Mouse (Mus musculus): Measurements from ENCODE around the gene Spryd7.
"Not testable (repeated sequence)": the region's sequence is repeated elsewhere in the genome, so short reads cannot be mapped to it uniquely, and the experiment has no call there.

Gene Spryd7

GRCm38 (mm10) chr14:61555931-61556288 is 776 bp downstream of the Spryd7 start:
- in situ Hi-C loops (cut with MboI; ENCODE audit: low pct_unique_long_range_greater_than_20kb in 1 of 2, low sequenced_read_pairs in 2 of 2, unreplicated experiment in 1 of 2), result loop anchor here in 1 of 2 experiments (25.0 kb wide), 1 partner anchor 906 kb away; the partner anchor contains the start of gene Gucy1b2

GRCm38 (mm10) chr14:61548614-61549013 is 8.1 kb downstream of the Spryd7 start:
- in situ Hi-C loops (cut with MboI; ENCODE audit: low pct_unique_long_range_greater_than_20kb in 1 of 2, low sequenced_read_pairs in 2 of 2, unreplicated experiment in 1 of 2), result no loop called here

GRCm38 (mm10) chr14:61537772-61538171 is 18.9 kb downstream of the Spryd7 start:
- in situ Hi-C loops (cut with MboI; ENCODE audit: low pct_unique_long_range_greater_than_20kb in 1 of 2, low sequenced_read_pairs in 2 of 2, unreplicated experiment in 1 of 2), result not testable (repeated sequence)

GRCm38 (mm10) chr14:61536631-61537264 is 19.9 kb downstream of the Spryd7 start:
- in situ Hi-C loops (cut with MboI; ENCODE audit: low pct_unique_long_range_greater_than_20kb in 1 of 2, low sequenced_read_pairs in 2 of 2, unreplicated experiment in 1 of 2), result no loop called here

- in situ Hi-C loops (cut with MboI; ENCODE audit: low pct_unique_long_range_greater_than_20kb in 1 of 2, low sequenced_read_pairs in 2 of 2, unreplicated experiment in 1 of 2), result no loop called here
Observed at GRCm38 (mm10) chr14:61535811-61536210, 20.9 kb downstream of the Spryd7 start.

- in situ Hi-C loops (cut with MboI; ENCODE audit: low pct_unique_long_range_greater_than_20kb in 1 of 2, low sequenced_read_pairs in 2 of 2, unreplicated experiment in 1 of 2), result no loop called here
Observed at GRCm38 (mm10) chr14:61530966-61531365, 25.7 kb downstream of the Spryd7 start.

- in situ Hi-C loops (cut with MboI; ENCODE audit: low pct_unique_long_range_greater_than_20kb in 1 of 2, low sequenced_read_pairs in 2 of 2, unreplicated experiment in 1 of 2), result no loop called here
Observed at GRCm38 (mm10) chr14:61530396-61530795, 26.3 kb downstream of the Spryd7 start.

GRCm38 (mm10) chr14:61529533-61529932 is 27.2 kb downstream of the Spryd7 start:
- in situ Hi-C loops (cut with MboI; ENCODE audit: low pct_unique_long_range_greater_than_20kb in 1 of 2, low sequenced_read_pairs in 2 of 2, unreplicated experiment in 1 of 2), result no loop called here

- in situ Hi-C loops (cut with MboI; ENCODE audit: low pct_unique_long_range_greater_than_20kb in 1 of 2, low sequenced_read_pairs in 2 of 2, unreplicated experiment in 1 of 2), result no loop called here
Observed at GRCm38 (mm10) chr14:61526006-61526405, 30.7 kb downstream of the Spryd7 start.

- in situ Hi-C loops (cut with MboI; ENCODE audit: low pct_unique_long_range_greater_than_20kb in 1 of 2, low sequenced_read_pairs in 2 of 2, unreplicated experiment in 1 of 2), result no loop called here
Observed at GRCm38 (mm10) chr14:61523821-61524220, 32.9 kb downstream of the Spryd7 start.

GRCm38 (mm10) chr14:61518659-61519480 is 37.8 kb downstream of the Spryd7 start:
- in situ Hi-C loops (cut with MboI; ENCODE audit: low pct_unique_long_range_greater_than_20kb in 1 of 2, low sequenced_read_pairs in 2 of 2, unreplicated experiment in 1 of 2), result no loop called here

GRCm38 (mm10) chr14:61516471-61517426 is 39.9 kb downstream of the Spryd7 start:
- in situ Hi-C loops (cut with MboI; ENCODE audit: low pct_unique_long_range_greater_than_20kb in 1 of 2, low sequenced_read_pairs in 2 of 2, unreplicated experiment in 1 of 2), result no loop called here

GRCm38 (mm10) chr14:61511494-61511893 is 45.2 kb downstream of the Spryd7 start:
- in situ Hi-C loops (cut with MboI; ENCODE audit: low pct_unique_long_range_greater_than_20kb in 1 of 2, low sequenced_read_pairs in 2 of 2, unreplicated experiment in 1 of 2), result no loop called here

- in situ Hi-C loops (cut with MboI; ENCODE audit: low pct_unique_long_range_greater_than_20kb in 1 of 2, low sequenced_read_pairs in 2 of 2, unreplicated experiment in 1 of 2), result loop anchor here in 1 of 2 experiments (10.0 kb wide), 1 partner anchor 163 kb away; no protein-coding TSS in a partner anchor
Observed at GRCm38 (mm10) chr14:61497716-61498490, 58.8 kb downstream of the Spryd7 start.

- in situ Hi-C loops (cut with MboI; ENCODE audit: low pct_unique_long_range_greater_than_20kb in 1 of 2, low sequenced_read_pairs in 2 of 2, unreplicated experiment in 1 of 2), result loop anchor here in 1 of 2 experiments (10.0 kb wide), 1 partner anchor 159 kb away; no protein-coding TSS in a partner anchor
Observed at GRCm38 (mm10) chr14:61493511-61494135, 63.1 kb downstream of the Spryd7 start.

All from mouse embryonic stem cell (cell line).